Mouse (Mus musculus) embryonic facial prominence, embryonic 15.5 days (tissue): ENCODE data around the gene Mip. TPM values are rescaled to one million over a fixed set of nuclear protein-coding genes. Genes with fewer than 3 reads are reported as not detected.
A peak's percentile ranks its signal among the peaks of the same experiment; 100 is the strongest.

Experiments used
- ATAC-seq: fragments of 200-750 bp; cut with Nextera tagmentation; 2 replicates; pipeline ENCODE4 v1.8.0; 2017; ENCODE audit warnings: low read depth, moderate TSS enrichment; ENCODE audit not compliant: insufficient number of reproducible peaks, low FRiP score, low TSS enrichment
- H3K27ac ChIP-seq: fragments of 300-500 bp; sonication (generic); replicated peaks from 2 replicates; pipeline ENCODE4 v1.5.1; 2015; ENCODE audit warnings: mild to moderate bottlenecking, inconsistent platforms
- H3K27me3 ChIP-seq: fragments of 300-500 bp; sonication (generic); 2 replicates; pipeline ENCODE4 v1.6.1; 2015; ENCODE audit warnings: inconsistent platforms
- H3K36me3 ChIP-seq: fragments of 300-500 bp; sonication (generic); 2 replicates; pipeline ENCODE4 v1.6.1; 2015; ENCODE audit warnings: mild to moderate bottlenecking, inconsistent platforms
- H3K4me1 ChIP-seq: fragments of 300-500 bp; sonication (generic); 2 replicates; pipeline ENCODE4 v1.6.1; 2015; ENCODE audit warnings: inconsistent platforms
- H3K4me2 ChIP-seq: fragments of 300-500 bp; sonication (generic); replicated peaks from 2 replicates; pipeline ENCODE4 v1.6.1; 2015; ENCODE audit warnings: mild to moderate bottlenecking, inconsistent platforms
- H3K4me3 ChIP-seq: fragments of 300-500 bp; sonication (generic); replicated peaks from 2 replicates; pipeline ENCODE4 v1.5.1; 2015; ENCODE audit warnings: mild to moderate bottlenecking, inconsistent platforms
- H3K9ac ChIP-seq: fragments of 300-500 bp; sonication (generic); 2 replicates; pipeline ENCODE4 v1.6.1; 2015; ENCODE audit warnings: inconsistent platforms
- H3K9me3 ChIP-seq: fragments of 300-500 bp; sonication (generic); replicated peaks from 2 replicates; pipeline ENCODE4 v1.6.1; 2016; ENCODE audit warnings: inconsistent platforms
- WGBS: fragments of 180-500 bp; shearing (Covaris S2); methylation state at CpG from one replicate; pipeline ENCODE4 v1.1.7; 2015; 5-methylcytosine and 5-hydroxymethylcytosine counted together
- polyA plus RNA-seq: library from polyadenylated mRNA; unstranded; fragments of >200 nt; fragmentation: Nextera tagmentation; extraction: Ambion mirVana; gene quantifications from 2 replicates; pipeline ENCODE4 v1.2.1, GENCODE M21; 2015

Mip gene
- 0.23 and 0.28 TPM in 2 replicates for polyA plus RNA-seq

DNA sequence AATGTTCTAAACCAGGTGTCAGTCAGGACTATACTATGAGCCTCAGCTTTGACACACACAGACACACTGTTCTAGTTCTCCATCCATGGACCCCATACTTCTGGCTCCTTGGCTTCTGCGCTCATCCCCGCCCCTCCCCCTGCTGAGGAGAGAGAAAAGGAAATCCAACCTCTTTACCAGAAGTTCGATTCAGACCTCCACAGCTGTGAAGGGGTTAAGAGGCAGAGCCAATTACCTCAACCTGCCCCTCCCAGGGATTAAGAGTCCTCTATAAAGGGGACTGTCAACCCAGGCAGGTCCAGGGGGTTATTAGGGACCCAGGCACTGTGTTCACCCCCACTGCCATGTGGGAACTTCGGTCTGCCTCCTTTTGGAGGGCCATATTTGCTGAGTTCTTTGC, at the start of gene Mip:
Gene Mip, plus strand, starts transcription at position 301 of the 400 bp plus-strand sequence.
- Histone ChIP-seq H3K9ac (no peak within 1 kb of the TSS), H3K27ac (peak within 1 kb of the TSS; percentile 44; the same call in 1 of the 2 replicates)
- 0 out of 2 replicates have a peak, but pooled peaks have one; percentile 7 for ATAC-seq

DNA sequence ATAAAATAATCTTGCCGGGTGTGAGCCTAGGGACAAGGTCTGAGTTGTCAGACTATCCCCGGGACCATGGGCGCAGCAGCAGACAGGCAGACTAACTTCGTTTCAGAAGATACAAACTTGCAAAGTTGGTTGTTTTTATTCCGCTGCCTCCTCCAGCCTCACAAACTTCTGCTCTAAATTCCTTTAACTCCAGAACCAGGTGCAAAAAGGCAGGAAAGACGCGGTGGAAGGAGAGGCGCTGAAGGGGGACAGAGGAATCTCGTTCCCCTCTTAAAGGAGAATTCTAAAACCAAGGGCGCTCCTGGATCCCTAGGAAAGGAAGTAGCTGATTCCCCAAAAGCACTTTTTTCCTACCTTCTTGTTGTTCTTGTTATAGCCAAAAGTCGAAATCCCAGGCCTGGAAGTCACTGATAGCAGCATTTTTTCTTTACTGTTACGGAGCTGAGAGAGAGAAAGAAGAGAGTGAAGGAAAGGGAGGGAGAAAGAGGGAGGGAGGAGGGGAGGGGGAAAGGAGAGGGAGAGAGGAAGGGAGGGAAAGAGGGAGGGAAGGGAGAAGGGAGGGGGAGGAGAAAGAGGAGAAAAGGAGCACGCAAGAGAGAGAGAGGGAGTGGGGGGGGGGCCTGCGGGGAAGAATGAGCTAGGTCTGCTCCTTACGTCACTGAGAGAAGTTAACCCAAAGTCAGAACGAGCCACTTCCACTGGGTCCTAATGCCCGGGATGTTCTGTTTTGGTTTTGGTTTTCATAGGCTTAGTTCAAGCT, 49.5 kb upstream of the Mip start:
- H3K9ac ChIP-seq, result peak overlapping the region; percentile 42
- H3K27me3 ChIP-seq, result no peaks in the 10 kb centered on the region
- H3K4me2 ChIP-seq, result peak overlapping the region; percentile 58
- no peaks in the 10 kb centered on the region for H3K36me3 ChIP-seq
- peak overlapping the region; percentile 55 for H3K4me3 ChIP-seq
- peak overlapping the region; percentile 96 for H3K27ac ChIP-seq
- ATAC-seq, result peak; percentile 90
- H3K4me1 ChIP-seq, result peaks cover 27% of the 10 kb centered on the region
- no peaks in the 10 kb centered on the region for H3K9me3 ChIP-seq
- under 1% methylated on average over 17 of the region's 17 CpGs for WGBS

More for the DNA sequence above, at the start of gene Mip:
- H3K27me3 ChIP-seq, result no peaks in the 10 kb centered on the region
- WGBS, result 52% methylated on average over 4 of the region's 4 CpGs
- no peak within 1 kb of the TSS for H3K4me2 ChIP-seq
- H3K4me1 ChIP-seq, result peaks cover 11% of the 10 kb centered on the region
- H3K9me3 ChIP-seq, result no peaks in the 10 kb centered on the region
- H3K36me3 ChIP-seq, result no peaks in the 10 kb centered on the region
- no peak within 1 kb of the TSS for H3K4me3 ChIP-seq

DNA sequence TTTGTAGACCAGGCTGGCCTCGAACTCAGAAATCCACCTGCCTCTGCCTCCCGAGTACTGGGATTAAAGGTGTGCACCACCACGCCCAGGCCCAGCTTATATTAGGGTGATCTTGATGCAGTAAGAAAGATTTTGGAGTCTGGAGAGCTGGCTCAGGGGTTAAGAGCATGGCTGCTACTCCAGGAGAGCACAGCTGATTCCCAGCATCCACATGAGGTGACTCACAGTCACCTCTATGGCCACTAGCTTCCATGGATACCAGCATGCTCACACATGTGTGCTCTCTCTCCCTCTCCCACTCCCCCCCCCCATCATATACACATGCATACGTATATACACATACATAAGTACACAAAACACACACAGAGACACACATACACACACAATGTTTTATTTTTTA, 48.3 kb upstream of the Mip start:
- Histone ChIP-seq H3K4me1 (peaks cover 27% of the 10 kb centered on the region), H3K9me3 (no peaks in the 10 kb centered on the region), H3K4me3 (no peak overlapping the region), H3K36me3 (no peaks in the 10 kb centered on the region), H3K9ac (no peak overlapping the region), H3K4me2 (no peak overlapping the region), H3K27ac (no peak overlapping the region), H3K27me3 (no peaks in the 10 kb centered on the region)
- WGBS, result 80% methylated on average over 4 of the region's 4 CpGs
- no peak for ATAC-seq

DNA sequence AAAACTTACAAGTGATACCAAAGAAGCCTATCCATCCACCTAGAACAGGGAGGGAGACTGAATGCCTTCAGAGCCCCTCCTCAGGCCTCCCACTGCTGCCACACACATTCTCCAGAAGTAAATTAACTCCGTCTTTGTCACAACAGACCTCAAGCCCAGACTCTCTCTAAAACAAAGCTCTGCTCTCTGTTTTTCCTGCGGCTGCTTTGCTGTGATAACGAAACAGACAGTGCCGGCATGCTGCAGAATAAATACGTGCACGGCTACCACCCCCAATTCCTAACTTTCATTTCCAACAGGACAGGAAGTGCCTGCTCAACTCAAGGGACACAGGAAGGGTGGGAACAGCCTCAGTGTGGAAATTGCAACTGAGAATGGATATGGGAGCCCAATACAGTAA, 45.6 kb upstream of the Mip start, which contains the start of gene Rbms2:
Gene Rbms2, minus strand, starts transcription at position 309 of the 400 bp plus-strand sequence.
- Histone ChIP-seq H3K27ac (peak within 1 kb of the TSS; percentile 86), H3K27me3 (no peaks in the 10 kb centered on the region), H3K9me3 (no peaks in the 10 kb centered on the region), H3K9ac (0 out of 2 replicates have a peak within 1 kb of the TSS, but pooled peaks have one; percentile 7), H3K4me1 (peaks cover 17% of the 10 kb centered on the region), H3K4me3 (peak within 1 kb of the TSS; percentile 31), H3K36me3 (no peaks in the 10 kb centered on the region), H3K4me2 (peak within 1 kb of the TSS; percentile 45)
- ATAC-seq, result no peak
- 3% methylated on average over 6 of the region's 6 CpGs for WGBS

DNA sequence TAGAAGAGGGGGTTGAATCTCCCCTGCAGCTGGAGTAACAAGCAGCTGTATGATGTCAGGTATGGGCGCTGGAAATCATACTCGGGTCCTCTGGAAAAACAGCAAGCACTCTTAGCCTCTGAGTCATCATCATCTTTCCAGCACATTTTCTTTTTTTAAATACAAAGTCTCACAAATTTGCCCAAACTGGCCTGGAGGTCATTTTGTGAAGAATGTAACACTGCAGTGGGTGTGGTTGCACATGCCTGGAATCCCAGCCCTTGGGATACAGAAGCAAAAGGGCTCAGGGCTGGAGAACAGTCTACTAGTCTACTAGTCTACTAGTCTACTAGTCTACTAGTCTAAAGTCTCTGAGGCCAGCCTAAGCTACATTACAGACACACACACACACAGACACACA, 41.3 kb upstream of the Mip start:
- Histone ChIP-seq H3K9ac (no peak overlapping the region), H3K4me3 (no peak overlapping the region), H3K9me3 (no peaks in the 10 kb centered on the region), H3K27me3 (no peaks in the 10 kb centered on the region), H3K4me2 (no peak overlapping the region), H3K4me1 (peaks cover 14% of the 10 kb centered on the region), H3K27ac (no peak overlapping the region), H3K36me3 (no peaks in the 10 kb centered on the region)
- 66% methylated on average over 2 of the region's 2 CpGs for WGBS
- no peak for ATAC-seq

DNA sequence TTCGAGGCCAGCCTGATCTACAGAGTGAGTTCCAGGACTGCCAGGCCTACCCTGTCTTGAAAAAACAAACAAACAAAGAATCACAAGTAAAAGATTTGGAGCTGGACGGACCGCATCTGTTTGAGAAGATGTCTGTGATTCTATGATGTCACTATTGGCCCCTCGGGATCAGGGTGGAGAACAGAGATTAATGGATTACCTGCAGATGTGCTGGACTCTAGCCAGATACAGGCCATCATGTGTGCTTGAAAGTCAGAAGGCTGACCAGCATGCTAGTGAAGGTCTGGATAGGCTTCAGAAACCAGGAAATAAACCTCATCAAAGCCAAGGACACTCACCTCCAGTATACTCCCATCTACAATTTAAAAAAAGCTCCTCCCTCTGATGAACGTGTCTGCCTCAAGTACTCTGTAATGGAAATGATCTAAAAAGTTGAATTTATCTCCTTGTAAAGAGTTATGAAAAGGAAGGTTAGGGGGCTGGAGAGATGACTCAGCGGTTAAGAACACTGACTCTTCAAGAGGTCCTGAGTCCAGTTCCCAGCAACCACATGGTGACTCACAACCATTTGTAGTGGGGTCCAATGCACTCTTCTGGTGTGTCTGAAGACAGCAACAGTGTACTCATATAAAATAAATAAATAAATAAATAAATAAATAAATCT, 40.2 kb upstream of the Mip start:
- no peaks in the 10 kb centered on the region for H3K36me3 ChIP-seq
- no peaks in the 10 kb centered on the region for H3K9me3 ChIP-seq
- H3K27me3 ChIP-seq, result no peaks in the 10 kb centered on the region
- H3K4me2 ChIP-seq, result no peak overlapping the region
- H3K4me1 ChIP-seq, result peaks cover 4% of the 10 kb centered on the region; the same call in 1 of the 2 replicates
- WGBS, result 61% methylated on average over 6 of the region's 6 CpGs
- no peak overlapping the region for H3K9ac ChIP-seq
- H3K27ac ChIP-seq, result no peak overlapping the region
- no peak for ATAC-seq
- H3K4me3 ChIP-seq, result no peak overlapping the region

DNA sequence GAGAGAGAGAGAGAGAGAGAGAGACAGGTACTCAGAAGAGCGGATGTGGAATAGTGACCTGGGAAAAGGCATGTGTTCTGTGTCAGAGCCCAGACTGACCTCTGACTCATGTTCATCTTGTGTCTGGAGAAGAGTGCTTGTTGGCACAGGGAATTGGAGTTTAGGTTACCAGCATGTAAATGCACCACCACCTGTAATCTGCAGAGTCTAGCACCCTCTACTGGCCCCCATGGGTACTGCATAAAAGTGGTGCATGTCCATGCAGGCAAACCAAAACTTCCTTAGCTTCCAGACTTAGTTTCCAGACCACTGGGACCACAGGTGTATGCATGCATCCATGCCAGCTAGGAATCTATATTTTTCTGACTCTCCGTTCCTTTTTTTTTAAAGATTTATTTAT, 39.7 kb upstream of the Mip start:
- peaks cover 4% of the 10 kb centered on the region; the same call in 1 of the 2 replicates for H3K4me1 ChIP-seq
- H3K9ac ChIP-seq, result no peak overlapping the region
- no peak overlapping the region for H3K4me3 ChIP-seq
- WGBS, result 49% methylated on average over 2 of the region's 2 CpGs
- no peak overlapping the region for H3K4me2 ChIP-seq
- no peaks in the 10 kb centered on the region for H3K9me3 ChIP-seq
- H3K36me3 ChIP-seq, result no peaks in the 10 kb centered on the region
- no peaks in the 10 kb centered on the region for H3K27me3 ChIP-seq
- H3K27ac ChIP-seq, result no peak overlapping the region
- no peak for ATAC-seq

DNA sequence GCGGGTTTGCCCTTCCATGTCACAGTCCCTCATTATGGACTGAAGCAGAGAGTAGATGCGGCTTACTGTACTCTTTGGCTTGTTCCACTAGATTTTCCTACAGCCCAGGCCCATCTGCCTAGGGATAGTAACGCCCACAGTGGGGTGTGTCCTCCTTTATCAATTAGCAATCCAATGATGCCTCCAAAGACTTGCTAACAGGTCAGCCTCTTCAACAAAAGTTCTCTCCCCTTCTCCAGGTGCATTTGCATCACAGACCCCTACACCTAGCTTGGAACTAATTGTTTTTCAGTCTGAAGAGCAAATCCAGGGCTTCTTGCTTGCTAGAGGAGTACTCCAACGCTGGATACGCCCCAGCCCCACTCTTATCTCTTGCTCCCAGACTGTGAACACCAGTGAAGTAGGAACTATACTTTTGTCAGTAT, 38.4 kb upstream of the Mip start:
- Histone ChIP-seq H3K4me3 (no peak overlapping the region), H3K27ac (no peak overlapping the region), H3K9me3 (no peaks in the 10 kb centered on the region), H3K9ac (no peak overlapping the region), H3K4me2 (no peak overlapping the region), H3K36me3 (no peaks in the 10 kb centered on the region), H3K27me3 (no peaks in the 10 kb centered on the region), H3K4me1 (peaks cover 4% of the 10 kb centered on the region; the same call in 1 of the 2 replicates)
- ATAC-seq, result no peak
- 71% methylated on average over 5 of the region's 5 CpGs for WGBS

DNA sequence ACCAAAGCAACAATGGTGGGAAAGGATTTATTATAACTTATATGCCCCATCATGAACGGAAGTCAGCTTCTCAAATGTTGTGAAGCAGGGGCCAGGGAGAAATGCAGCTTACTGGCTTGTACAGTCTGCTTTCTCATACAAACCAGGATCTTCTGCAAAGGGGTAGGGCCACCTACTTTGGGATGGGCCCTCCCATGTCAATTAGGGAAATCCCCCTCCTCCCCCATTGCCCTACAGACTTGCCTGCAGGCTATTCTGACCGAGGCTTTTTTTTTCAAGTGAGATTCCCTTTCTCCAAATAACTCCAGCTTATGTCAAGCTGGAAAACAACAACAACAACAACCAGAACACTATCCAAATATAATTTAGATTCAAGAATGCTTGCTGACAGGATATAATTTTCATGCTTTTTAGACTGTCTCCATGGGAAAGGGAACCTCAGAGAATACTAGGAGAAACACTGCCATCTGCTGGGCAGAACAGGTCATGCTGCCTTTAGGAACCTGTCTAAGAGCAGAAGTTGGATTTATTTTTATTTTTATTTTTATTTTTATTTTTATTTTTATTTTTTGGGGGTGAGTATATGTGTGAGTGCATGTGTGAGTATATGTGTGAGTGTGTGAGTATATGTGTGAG, 37.3 kb upstream of the Mip start:
- H3K4me1 ChIP-seq, result peaks cover 4% of the 10 kb centered on the region; the same call in 1 of the 2 replicates
- no peak for ATAC-seq
- no peak overlapping the region for H3K9ac ChIP-seq
- H3K4me3 ChIP-seq, result no peak overlapping the region
- H3K4me2 ChIP-seq, result no peak overlapping the region
- no peaks in the 10 kb centered on the region for H3K36me3 ChIP-seq
- H3K27ac ChIP-seq, result peak overlapping the region; percentile 44; the same call in 1 of the 2 replicates
- 37% methylated on average over 2 of the region's 2 CpGs for WGBS
- no peaks in the 10 kb centered on the region for H3K27me3 ChIP-seq
- no peaks in the 10 kb centered on the region for H3K9me3 ChIP-seq

DNA sequence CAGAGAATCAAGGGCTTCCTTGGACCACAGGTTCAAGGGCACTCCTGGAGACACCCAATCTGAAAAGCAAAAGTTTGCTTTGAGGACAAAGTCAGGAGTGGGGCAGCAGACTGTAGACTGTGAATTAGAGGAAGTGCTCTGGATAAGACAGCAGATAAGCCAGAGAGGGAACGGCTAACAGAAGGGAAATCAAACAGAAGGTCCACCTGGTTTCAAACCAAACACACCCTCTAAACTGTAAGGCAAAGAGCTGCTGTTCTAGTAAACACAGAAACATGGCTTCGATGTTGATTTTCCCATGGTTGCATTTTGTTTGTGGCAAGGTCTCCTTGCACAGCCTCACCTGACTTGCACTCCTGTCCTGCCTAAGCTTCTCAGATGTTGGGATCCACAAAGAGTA, 34.2 kb upstream of the Mip start:
- no peaks in the 10 kb centered on the region for H3K36me3 ChIP-seq
- H3K9ac ChIP-seq, result no peak overlapping the region
- H3K4me1 ChIP-seq, result peaks cover 14% of the 10 kb centered on the region
- H3K4me3 ChIP-seq, result no peak overlapping the region
- peaks cover 19% of the 10 kb centered on the region for H3K27me3 ChIP-seq
- WGBS, result 80% methylated on average over 2 of the region's 2 CpGs
- no peak for ATAC-seq
- no peak overlapping the region for H3K4me2 ChIP-seq
- H3K27ac ChIP-seq, result no peak overlapping the region
- H3K9me3 ChIP-seq, result no peaks in the 10 kb centered on the region
